Mouse (Mus musculus): ENCODE results near the gene Napsa.

The Napsa gene

DNA sequence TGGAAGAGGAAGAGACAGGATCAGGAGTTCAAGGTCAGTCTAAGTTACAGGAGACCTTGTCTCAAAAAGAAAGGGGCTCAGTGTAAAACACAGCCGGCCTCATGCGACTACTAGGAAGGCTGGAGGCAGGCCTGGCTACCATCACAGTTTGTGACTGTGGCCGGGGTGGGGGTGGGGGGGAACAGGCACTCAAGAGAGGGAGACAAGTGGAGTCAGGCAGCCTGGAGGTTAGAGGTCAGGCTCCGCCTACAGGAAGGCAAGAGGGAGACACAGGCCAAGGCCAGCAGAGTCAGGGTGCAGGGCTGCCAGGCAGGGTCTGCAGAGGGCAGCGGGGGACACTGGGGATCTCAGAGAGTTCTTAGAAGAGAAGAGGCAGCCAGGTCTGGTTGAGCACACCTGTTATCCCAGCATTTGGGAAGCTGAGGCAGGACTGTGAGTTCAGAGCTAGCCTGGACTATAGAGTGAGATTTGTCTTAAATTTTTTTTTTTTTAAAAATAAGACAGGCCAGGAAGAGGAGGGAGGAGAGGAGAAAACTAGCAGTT is 24.9 kb downstream of the Napsa start:
- no peak for DNase-seq (ENCODE audit: inconsistent ontology term)

GRCm38 (mm10) chr7:44597666-44598065 is 25.5 kb downstream of the Napsa start:
- DNase-seq (ENCODE audit: inconsistent ontology term), result no peak

DNA sequence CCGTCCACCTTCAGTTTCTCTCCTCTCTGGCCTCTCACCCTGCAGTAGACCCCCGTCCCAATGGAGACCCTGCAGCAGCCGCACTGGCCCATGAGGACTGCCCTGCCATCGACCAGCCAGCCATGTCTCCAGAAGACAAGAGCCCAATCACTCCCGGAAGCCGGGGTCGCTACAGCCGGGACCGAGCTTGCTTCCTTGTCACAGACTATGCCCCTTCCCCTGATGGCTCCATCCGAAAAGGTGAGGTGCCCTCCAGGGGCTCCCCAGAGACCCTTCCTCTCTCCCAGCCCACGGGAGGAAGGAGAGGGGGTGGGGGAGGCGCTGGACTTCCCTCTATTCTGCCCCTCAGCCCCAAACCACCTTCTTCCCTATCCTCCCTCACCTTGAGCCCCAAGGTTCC is 26.2 kb downstream of the Napsa start:
- no peak for DNase-seq (ENCODE audit: inconsistent ontology term)

DNA sequence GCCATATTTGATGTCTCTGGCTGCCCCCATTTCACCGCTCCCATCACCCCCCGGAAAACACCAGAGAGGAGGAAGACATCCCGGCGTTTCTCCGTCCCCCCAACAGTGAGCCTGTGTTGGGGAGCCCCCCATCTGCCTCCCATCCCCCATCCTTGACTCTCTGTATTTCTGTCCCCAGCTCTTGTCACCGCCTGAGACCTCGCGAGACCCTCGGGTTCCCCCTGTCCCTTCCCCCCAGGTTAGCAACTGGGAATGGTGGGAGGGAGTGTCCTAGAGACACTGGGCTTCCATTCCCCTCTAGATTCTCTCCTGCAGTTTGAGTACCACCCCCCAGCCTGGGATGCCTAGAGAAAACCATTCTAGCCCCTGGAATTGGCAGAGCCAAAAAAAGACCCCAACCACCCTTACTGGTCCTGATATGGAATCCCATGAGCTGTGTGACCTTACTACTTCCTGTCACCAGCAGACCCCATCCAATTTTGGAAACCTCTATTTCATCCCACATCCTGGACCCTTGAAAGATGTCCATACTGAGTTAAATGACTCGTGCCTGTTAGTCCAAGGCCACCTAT is 28.6 kb downstream of the Napsa start:
- no peak for DNase-seq (ENCODE audit: inconsistent ontology term)

GRCm38 (mm10) chr7:44601646-44602045 is 29.5 kb downstream of the Napsa start:
- DNase-seq (ENCODE audit: inconsistent ontology term), result no peak

GRCm38 (mm10) chr7:44602443-44602842 is 30.3 kb downstream of the Napsa start:
- DNase-seq (ENCODE audit: inconsistent ontology term), result no peak

DNA sequence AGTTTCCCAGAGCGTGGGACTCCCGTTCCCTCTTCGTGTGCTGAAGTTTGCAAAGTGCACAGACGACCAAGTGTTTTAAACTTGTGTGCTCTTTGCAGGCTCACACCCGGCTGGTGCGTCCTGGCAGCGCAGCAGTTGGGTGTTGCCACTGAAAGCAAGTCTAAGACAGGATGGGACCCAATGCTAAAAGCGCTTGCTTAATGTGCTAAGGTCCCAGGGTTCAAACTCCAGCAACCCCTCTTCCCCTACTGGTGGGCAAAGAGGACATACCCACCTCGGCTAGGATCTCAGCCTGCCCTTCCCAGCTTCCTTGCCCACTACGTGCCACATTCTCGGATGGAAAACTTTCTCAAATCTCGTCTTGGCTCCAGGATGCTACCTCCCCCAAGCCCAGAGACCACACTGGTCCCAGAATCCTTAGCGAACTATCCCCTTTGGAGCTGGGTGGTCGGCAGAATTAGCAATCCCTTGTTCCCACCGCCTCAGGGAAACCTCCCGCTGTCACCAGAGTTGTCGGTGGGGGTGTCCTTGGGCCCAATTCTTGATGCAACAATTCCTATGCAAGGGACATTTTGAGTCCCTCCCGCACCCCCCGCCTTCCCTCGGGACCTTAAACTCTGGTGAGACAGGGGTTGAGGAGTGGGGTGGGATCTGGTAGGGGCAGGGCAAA is 31.1 kb downstream of the Napsa start:
- no peak for DNase-seq (ENCODE audit: inconsistent ontology term)

GRCm38 (mm10) chr7:44604139-44604606 is 32.0 kb downstream of the Napsa start:
- DNase-seq (ENCODE audit: inconsistent ontology term), result peak; percentile 81

- DNase-seq (ENCODE audit: inconsistent ontology term), result no peak
Measured at GRCm38 (mm10) chr7:44604619-44605018, 32.4 kb downstream of the Napsa start.

- DNase-seq (ENCODE audit: inconsistent ontology term), result no peak
Measured at GRCm38 (mm10) chr7:44605436-44605835, 33.3 kb downstream of the Napsa start.

GRCm38 (mm10) chr7:44606171-44606901 is 34.2 kb downstream of the Napsa start:
- DNase-seq (ENCODE audit: inconsistent ontology term), result no peak

GRCm38 (mm10) chr7:44612192-44612591 is 40.0 kb downstream of the Napsa start:
- no peak for DNase-seq (ENCODE audit: inconsistent ontology term)

DNA sequence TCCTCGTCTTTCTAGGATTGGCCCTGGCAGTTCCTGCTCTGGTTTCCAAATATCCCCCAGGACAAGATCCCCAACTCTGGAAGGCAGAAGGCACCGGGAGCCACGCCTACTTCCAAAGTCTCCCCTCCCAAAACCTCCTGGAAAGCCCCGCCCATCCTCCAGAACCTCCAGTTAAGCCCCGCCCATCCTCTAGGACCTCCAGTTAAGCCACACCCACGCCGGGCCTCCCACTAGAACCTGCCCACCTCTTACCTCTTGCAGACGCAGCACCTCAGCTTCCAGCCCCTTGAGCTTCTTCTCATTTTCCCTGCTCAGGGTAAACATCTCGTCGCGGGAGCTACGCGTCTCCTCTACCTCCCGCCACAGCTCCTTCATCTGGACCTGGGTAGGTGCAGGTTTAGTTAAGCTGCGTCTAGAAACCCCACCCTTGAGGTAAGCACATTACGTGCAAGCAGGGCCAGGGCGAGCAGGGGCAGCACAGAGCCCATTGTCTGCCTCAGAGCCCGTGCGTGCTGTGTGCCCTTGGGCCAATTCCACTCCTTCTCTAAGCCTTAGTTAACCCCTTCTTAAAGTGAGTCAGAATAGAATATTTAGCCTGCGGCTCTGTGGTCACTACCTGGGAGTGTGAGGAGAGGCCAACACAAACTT is 42.0 kb downstream of the Napsa start:
- no peak for DNase-seq (ENCODE audit: inconsistent ontology term)

- DNase-seq (ENCODE audit: inconsistent ontology term), result no peak
Measured at GRCm38 (mm10) chr7:44615309-44615708, 43.1 kb downstream of the Napsa start.

DNA sequence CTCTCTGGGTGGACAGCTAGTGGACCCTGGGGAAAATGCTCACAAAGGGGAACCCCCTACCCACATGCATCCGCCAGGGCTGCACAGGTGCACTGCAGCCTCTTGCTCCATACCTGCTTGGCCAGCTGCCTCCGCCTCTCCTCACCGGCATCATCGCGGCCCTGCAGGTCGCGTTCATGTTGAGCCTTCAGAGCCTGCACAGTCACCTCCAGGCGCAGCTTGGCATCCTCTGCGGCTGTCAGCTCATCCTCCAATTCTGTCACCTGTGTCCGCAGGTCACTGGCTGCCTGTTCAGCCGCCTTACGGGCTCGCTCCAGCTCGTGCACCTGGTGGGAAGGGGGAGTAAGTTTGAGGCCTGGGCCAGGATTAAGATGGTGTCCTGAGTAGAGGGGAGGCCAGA is 43.8 kb downstream of the Napsa start:
- no peak for DNase-seq (ENCODE audit: inconsistent ontology term)

- no peak for DNase-seq (ENCODE audit: inconsistent ontology term)
Measured at GRCm38 (mm10) chr7:44617059-44617458, 44.9 kb downstream of the Napsa start.

GRCm38 (mm10) chr7:44623714-44624542 is 51.7 kb downstream of the Napsa start:
- DNase-seq (ENCODE audit: inconsistent ontology term), result no peak

DNA sequence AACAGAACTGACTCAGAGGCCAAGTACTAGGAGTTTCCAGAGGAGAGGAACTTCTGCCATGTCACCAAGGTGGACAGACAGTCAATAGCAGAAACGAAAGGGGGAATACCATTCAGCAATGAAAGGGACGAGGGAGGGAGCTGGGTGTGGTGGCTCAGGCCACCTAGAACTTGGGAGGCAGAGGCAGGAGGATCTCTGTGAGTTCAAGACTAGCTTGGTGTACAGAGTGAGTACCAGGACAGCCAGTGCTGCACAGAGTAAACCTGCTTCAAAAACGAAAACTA is 52.3 kb downstream of the Napsa start:
- DNase-seq (ENCODE audit: inconsistent ontology term), result no peak

GRCm38 (mm10) chr7:44624828-44625227 is 52.6 kb downstream of the Napsa start:
- no peak for DNase-seq (ENCODE audit: inconsistent ontology term)

- no peak for DNase-seq (ENCODE audit: inconsistent ontology term)
Measured at GRCm38 (mm10) chr7:44625241-44626067, 53.3 kb downstream of the Napsa start.

GRCm38 (mm10) chr7:44626068-44626385 is 53.8 kb downstream of the Napsa start:
- no peak for DNase-seq (ENCODE audit: inconsistent ontology term)

Measured in Muller cell, postnatal 12 days (primary cell).